Mouse (Mus musculus) kidney, postnatal 14 days (tissue): Measurements from ENCODE around the gene Vmp1.

Source experiments
- DNase-seq: peaks from one replicate; pipeline ENCODE4 v3.0.0; 2022; ENCODE audit warnings: mixed read lengths

The Vmp1 gene

GRCm38 (mm10) chr11:86599378-86600208, 84.0 kb downstream of the Vmp1 start:
- DNase-seq: peak; percentile 36

GRCm38 (mm10) chr11:86598572-86598971, 85.1 kb downstream of the Vmp1 start:
- DNase-seq: no peak

GRCm38 (mm10) chr11:86598154-86598553, 85.5 kb downstream of the Vmp1 start:
- DNase-seq: no peak

- DNase-seq: no peak
Measured at GRCm38 (mm10) chr11:86596976-86597375, 86.7 kb downstream of the Vmp1 start.

GRCm38 (mm10) chr11:86596187-86596960, 87.3 kb downstream of the Vmp1 start:
- peak; percentile 88 for DNase-seq

GRCm38 (mm10) chr11:86595366-86595765, 88.3 kb downstream of the Vmp1 start:
- no peak for DNase-seq

GRCm38 (mm10) chr11:86594188-86594876, 89.3 kb downstream of the Vmp1 start:
- no peak for DNase-seq

GRCm38 (mm10) chr11:86593443-86593842, 90.2 kb downstream of the Vmp1 start:
- DNase-seq: no peak

GRCm38 (mm10) chr11:86592993-86593392, 90.6 kb downstream of the Vmp1 start:
- no peak for DNase-seq

- no peak for DNase-seq
Measured at GRCm38 (mm10) chr11:86591931-86592616, 91.6 kb downstream of the Vmp1 start.

- DNase-seq: no peak
Measured at GRCm38 (mm10) chr11:86591301-86591845, 92.3 kb downstream of the Vmp1 start.

- no peak for DNase-seq
Measured at GRCm38 (mm10) chr11:86590579-86590978, 93.1 kb downstream of the Vmp1 start.

- DNase-seq: no peak
Measured at GRCm38 (mm10) chr11:86590066-86590465, 93.6 kb downstream of the Vmp1 start.

- no peak for DNase-seq
Measured at GRCm38 (mm10) chr11:86588583-86589298, 94.9 kb downstream of the Vmp1 start.

- DNase-seq: no peak
Measured at GRCm38 (mm10) chr11:86587830-86588229, 95.8 kb downstream of the Vmp1 start.

GRCm38 (mm10) chr11:86586868-86587792, 96.5 kb downstream of the Vmp1 start:
- peak; percentile 86 for DNase-seq

GRCm38 (mm10) chr11:86586177-86586867, 97.3 kb downstream of the Vmp1 start:
- DNase-seq: peak; percentile 45

- DNase-seq: no peak
Measured at GRCm38 (mm10) chr11:86585598-86585984, 98.0 kb downstream of the Vmp1 start.

- DNase-seq: no peak
Measured at GRCm38 (mm10) chr11:86584898-86585597, 98.6 kb downstream of the Vmp1 start.
